Mouse (Mus musculus): Measurements from ENCODE around the gene Fam83g. TPM values are rescaled to one million over a fixed set of nuclear protein-coding genes. Genes with fewer than 3 reads are reported as not detected.

Gene Fam83g
- total RNA-seq, 2 experiments from 2014 or later: 0.09 to 0.10 TPM

DNA sequence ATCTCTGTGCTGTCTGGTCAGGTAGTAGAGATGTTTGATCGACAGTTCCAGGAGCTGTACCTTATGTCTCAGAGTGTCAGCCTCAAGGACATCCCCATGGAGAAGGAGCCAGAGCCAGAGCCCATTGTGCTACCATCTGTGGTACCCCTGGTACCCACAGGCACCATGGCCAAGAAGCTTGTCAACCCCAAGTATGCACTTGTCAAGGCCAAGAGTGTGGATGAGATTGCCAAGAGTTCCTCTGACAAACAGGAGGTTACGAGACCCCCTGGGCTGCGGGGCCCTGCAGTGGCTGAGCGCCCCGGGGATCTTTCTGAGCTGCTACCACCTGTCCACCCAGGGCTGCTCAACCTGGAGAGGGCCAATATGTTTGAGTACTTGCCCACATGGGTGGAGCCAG, 18.6 kb downstream of the Fam83g start:
- no peak for DNase-seq
- intact Hi-C loops (cut with DNase I; ENCODE audit: low total_unique reads): no loop called here

DNA sequence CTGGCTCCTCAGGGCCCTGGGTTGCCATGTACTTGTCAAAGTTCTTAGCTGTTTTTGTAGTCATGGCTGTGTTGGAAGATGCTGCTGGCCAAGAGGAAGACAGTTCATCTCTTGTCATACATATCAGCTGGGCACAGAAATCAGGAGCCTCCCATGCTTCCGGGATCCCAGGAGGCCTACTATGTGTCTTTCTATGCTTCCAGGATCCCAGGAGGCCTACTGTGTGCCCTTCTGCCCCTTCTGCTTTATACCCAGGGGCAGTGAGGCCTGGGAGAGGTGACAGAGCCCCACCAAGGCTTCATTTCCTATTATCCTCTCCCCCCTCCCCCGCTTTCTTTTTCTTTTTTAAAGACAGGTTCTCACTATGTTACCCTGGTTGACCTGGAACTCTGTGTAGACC, 21.7 kb downstream of the Fam83g start:
- DNase-seq: no peak
- intact Hi-C loops (cut with DNase I; ENCODE audit: low total_unique reads): no loop called here

DNA sequence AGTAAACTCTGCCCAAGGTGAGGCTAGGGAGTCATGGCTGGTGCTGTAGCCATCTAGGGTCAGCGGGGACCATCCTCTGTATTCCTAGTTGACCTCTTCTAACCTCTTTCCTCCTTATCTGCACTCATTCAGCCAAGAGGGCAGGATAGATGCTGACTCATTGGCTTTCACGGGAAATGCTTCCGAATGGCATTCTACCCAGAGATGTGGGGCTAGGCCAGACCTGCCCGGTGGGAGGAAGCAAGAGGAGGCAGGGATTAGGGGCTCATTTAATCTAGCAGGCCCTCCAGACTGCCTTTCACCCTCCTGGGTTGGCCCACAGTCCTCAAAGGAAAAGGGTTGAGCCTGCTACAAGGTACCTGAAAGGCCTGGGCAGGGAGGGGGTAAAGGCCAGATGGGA, 22.3 kb downstream of the Fam83g start:
- intact Hi-C loops (cut with DNase I; ENCODE audit: low total_unique reads): no loop called here
- no peak for DNase-seq

DNA sequence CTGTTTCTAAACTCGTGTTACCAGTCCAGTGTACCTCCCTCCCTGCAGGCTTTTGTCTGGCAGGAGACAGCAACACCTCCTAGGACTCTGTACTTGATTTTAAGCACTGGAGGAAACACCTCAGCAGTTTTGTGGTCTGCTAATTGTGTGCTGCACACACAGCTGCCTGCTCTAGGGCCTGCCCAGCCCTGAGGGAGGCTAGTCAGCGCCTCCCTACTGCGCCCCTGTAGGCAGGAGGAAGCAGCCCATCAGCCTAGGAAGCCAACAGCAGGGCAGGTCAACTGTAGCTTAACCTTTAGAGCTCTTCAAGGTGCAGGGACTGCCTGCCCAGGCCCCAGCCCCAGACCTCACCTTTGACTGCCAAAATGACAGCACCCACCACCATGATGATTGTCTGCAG, 25.0 kb downstream of the Fam83g start:
- intact Hi-C loops (cut with DNase I; ENCODE audit: low total_unique reads): loop anchor here (2.0 kb wide), 1 partner anchor 42 kb away; no protein-coding TSS in a partner anchor

DNA sequence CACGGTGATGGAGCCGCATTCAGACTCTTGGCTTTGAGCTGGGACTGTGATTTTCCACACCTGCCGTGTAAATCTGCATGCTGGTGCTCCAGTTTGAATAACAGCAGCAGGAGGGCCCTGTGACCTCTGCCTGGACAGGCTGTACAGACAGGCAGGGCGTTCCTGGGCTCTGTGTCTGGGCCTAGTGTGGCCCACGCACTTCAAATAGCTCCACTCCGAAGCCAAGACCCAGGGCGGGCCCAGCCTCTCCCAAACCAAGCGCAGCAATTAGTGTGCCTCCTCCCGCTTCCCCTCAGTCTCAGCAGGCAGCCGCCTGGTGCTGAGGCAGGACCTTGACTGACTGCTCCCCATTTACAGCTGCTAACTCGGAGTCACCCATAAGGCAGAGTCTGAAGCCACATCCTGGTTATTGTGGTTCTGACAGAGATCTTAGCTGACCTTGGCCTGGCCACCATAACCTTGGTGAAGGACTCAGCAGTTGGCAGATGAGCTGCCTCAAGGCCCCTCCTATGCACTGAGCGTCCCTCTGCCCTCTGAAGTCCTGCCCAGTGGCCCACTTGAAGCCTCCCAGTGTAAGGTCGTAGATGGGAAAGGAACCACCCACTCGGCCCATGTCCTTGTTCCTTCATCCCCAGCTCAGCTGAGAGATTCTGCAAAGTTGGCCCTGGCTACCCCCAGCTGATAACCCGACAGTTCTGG, 29.4 kb downstream of the Fam83g start:
- intact Hi-C loops (cut with DNase I; ENCODE audit: low total_unique reads): loop anchor here (10.0 kb wide), 1 partner anchor 299 kb away; no protein-coding TSS in a partner anchor
- DNase-seq: peak; percentile 26

More for the DNA sequence above, 25.0 kb downstream of the Fam83g start:
- no peak for DNase-seq

DNA sequence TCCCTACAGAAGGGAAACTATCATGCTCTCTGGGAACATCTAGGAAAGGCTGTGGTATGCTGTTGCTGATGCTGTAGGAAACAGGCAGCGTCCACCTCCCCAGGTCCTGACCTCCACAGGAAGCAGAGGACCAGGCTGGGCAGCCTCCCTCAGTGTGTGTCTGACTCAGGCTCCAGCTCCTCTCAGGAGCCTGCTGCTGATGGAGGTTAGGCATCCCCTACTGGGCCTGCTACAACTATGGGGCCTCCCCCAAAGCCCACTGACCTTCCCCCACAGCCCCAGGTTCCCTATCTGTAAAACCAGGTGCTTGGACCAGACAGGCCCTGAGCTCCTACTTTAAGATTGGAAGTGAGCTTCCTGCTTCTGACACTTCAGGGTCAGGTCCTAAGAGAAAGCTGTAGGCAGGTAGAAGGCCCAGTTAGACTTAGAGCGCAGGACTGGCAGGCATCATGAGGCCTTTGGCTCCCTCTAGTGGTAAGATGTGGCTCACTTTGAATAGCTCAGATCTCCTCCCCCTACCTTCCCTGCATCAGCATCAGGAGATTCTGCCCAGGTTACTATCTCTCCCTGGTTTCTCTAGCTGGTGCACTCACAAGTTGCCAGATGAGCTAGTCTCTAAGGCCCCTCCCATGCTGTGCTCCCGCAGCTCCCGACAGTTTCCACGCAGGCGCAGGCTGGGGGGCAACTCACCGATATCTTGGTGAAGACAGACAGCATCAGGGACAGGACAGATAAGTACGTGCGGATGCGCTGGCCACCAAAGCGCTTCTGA, 30.6 kb downstream of the Fam83g start:
- intact Hi-C loops (cut with DNase I; ENCODE audit: low total_unique reads): loop anchor here (2.0 to 10.0 kb wide), 2 partner anchors 50 to 300 kb away; no protein-coding TSS in a partner anchor
- DNase-seq: peak; percentile 48

DNA sequence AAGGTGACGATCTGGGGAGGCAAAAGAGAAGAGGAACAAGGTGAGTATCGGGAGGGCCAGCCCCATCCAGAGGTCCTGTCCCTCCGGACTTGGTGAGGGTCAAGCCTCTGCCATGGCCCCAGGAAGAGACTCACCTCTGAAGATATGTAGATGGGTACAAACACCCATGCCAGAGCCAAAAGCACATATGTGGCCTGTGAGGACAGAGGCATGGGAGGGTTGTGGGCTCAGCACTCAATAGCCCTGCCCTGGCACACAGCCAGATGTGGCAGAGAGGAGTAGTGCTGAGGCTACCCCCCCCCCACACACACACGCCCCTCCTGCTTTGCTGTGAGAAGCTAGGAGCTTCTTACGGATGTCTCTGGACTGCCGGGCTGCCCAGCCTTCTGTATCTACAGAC, 31.2 kb downstream of the Fam83g start:
- no peak for DNase-seq
- intact Hi-C loops (cut with DNase I; ENCODE audit: low total_unique reads): loop anchor here (2.0 to 10.0 kb wide), 2 partner anchors 50 to 300 kb away; no protein-coding TSS in a partner anchor

DNA sequence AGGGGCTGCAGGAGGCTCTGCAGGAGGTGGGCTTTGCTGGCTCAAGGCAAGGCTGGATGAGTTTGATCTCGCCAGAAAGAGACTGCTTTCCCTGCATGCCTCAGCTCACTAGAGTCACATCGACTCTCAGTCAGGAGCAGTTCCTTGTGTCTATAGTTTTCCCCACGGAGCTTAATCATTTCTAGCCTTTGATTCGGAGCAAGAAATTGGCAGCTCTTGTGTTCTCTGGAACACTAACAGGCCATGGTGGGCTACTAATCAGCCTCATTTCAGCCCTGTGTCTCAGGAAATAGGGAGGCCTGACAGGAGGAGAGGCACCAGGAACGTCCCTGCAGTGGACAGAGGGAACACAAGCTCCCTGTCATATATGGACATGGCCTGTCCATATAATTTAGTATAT, 34.1 kb downstream of the Fam83g start:
- intact Hi-C loops (cut with DNase I; ENCODE audit: low total_unique reads): loop anchor here (10.0 kb wide), 1 partner anchor 303 kb away; no protein-coding TSS in a partner anchor
- no peak for DNase-seq

DNA sequence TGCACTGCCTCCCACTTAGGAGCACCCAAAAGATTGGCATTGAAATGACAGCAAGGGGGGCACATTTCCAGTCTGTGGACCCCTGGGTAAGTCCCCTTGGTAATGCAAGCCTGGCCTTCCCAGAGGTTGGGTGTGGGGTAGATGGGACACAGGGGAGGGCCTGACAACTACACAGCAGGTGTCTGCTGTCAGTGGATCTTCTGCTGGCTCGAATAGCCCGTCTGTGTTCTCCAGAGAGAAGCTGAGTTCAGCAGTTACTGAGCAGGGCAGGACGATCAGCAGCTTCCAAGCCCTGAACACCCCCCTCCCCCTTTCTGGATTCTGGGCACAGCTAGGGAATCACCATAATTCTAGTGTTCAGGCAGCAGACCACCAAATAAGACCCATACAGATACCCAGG, 35.5 kb downstream of the Fam83g start:
- intact Hi-C loops (cut with DNase I; ENCODE audit: low total_unique reads): loop anchor here (10.0 kb wide), 1 partner anchor 305 kb away; no protein-coding TSS in a partner anchor

DNA sequence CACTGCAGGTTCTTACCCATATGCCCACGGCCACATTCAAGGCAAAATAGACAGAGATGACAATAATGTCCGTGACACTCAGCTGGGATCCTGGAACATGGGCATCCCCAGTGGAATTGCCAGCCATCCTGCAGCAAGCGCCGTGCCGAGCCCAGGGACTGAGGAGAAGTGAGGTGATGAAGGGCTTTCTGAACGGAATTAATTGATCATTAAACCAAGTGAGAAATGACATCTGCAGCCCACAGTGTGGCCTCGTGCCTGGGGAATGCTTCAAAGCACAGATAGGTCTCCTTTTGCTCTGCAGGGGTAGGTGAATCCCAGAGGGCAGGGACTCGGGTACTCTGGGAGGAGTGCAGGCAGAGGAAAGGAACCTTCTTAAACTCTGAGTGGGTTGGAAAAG, 35.9 kb downstream of the Fam83g start:
- no peak for DNase-seq
- intact Hi-C loops (cut with DNase I; ENCODE audit: low total_unique reads): loop anchor here (10.0 kb wide), 1 partner anchor 305 kb away; no protein-coding TSS in a partner anchor

More for the DNA sequence above, 35.5 kb downstream of the Fam83g start:
- no peak for DNase-seq

DNA sequence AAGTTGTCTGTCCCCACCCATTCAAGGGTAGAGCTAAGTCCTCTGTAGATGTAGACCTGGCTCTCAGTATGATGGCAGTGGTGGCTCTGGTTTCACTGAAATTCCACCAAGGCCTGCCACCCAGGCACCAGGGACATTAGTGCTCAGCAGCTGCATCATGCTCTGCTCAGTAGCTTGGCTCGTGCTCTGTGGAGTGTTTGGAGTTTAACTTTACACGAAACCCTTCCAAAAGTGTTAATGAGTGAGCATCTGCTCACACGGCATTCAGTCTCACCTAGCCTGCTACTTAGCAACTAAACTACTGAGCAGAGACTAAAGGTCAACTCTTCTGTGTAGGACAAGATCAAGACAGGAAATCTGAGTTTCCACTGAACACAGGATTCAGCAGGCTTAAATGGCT, 36.7 kb downstream of the Fam83g start, which contains the start of gene Slc5a10:
TSS of gene Slc5a10 (minus strand) at position 191 of the 400 bp plus-strand sequence.
- DNase-seq: no peak
- intact Hi-C loops (cut with DNase I; ENCODE audit: low total_unique reads): no loop called here

DNA sequence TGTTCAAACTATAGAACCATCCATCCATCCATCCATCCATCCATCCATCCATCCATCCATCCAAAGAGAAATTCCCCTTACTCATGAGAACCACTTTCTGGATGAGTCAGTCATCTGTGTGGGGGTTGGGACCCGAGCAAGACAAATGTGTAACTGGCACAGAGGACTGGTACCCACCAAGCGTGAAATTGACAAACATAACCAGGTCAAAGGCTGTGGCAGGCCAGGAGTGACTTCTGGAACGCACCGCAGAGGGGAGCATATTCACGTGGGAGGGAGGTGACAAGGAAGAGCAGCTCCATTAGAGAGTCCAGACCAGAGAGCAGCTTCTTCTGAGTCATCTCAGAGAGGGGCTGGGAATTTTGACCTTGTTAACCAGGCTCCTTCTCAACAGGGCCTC, 38.2 kb downstream of the Fam83g start:
- intact Hi-C loops (cut with DNase I; ENCODE audit: low total_unique reads): no loop called here
- no peak for DNase-seq

DNA sequence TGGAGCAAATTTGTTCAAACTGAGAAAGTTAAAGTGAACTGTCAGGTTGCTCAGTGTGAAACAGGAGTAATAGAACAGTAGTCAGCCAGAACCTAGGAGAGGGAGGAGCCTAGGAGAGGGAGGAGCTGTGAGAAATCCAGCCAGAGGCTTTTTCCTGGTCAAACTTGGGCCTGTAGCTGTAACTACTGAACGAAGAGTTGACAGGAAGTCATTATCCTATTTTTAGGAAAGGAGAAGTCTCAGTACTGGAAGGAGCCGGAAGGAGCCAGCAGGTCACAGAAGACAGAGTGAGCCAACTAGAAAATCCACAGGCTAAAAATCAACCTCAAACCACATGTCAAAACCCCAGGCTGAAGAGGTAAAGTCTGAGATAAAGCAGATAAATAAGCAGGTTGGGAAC, 44.1 kb downstream of the Fam83g start:
- intact Hi-C loops (cut with DNase I; ENCODE audit: low total_unique reads): no loop called here
- DNase-seq: no peak

DNA sequence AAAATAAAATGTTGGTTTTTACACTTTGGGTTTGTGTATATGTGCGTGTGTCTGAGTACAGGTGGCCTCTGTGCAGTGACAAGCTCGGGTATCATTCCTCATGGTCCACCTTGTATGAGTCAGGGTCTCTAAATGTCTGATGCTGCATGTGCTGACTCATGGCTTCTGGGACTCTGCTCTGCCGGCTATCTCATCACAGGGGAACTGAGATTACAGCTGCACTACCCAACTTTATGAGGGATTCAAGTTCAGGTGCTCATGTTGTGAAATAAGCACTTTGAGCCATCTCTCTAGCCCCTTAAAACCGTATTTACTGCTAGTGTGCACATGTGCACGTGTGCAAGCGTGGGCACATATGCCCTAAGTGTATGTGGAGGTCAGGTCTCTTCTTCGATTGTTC, 48.8 kb downstream of the Fam83g start:
- DNase-seq: no peak
- intact Hi-C loops (cut with DNase I; ENCODE audit: low total_unique reads): no loop called here

DNA sequence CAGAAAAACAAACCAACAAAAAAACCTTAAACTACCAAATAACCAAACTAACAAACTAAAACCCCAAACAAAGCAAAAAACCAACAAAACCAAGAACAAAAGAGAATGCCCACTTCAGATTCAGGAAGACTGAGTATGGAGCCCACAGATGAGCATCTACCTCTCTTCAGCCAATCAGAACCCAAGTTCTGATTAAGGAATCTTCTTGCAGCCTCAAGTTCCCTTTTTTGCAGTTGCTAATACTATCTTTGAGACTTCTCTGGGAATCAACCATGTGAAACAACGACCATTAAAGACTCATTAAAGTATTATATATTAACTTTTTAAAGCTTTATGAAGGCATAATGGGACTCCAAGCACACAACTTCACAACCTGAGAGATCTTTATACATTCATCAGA, 53.4 kb downstream of the Fam83g start:
- intact Hi-C loops (cut with DNase I; ENCODE audit: low total_unique reads): no loop called here
- DNase-seq: no peak

DNA sequence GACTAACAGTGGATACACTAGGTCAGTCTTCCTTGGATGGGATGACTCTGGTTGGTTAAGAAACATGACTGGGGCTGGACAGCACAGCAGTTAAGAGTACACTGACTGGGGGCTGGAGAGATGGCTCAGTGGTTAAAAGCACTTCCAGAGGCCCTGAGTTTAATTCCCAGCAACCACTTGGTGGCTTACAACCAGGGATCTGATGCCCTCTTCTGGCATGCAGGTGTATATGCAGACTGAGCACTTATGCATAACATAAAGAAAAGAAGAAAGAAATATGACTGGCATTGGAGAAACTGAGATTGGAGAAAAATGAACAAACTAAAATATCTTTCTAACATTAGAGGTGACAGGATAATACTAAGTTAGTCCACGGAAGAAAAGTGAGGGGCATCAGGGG, 56.6 kb downstream of the Fam83g start:
- intact Hi-C loops (cut with DNase I; ENCODE audit: low total_unique reads): no loop called here
- no peak for DNase-seq

DNA sequence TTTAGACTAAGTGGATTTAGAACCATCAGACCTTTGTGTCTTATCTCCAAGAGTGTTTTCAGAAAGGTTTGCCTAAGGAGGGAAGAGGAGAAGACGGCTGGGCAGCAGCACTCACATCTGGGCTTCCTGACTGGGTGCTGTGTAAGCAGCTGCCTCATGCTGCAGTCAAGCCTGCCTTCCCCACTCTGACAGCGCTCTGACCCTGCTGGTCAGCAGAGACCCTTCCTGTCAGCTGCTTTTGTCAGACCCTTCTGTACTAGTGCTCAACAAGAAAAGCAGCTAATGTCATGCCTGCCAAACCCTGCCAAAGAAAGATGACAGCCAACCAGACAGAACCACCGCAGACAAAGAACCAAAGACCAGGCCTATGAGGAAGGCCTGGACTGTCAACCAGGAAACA, 59.9 kb downstream of the Fam83g start:
- DNase-seq: no peak
- intact Hi-C loops (cut with DNase I; ENCODE audit: low total_unique reads): no loop called here

DNA sequence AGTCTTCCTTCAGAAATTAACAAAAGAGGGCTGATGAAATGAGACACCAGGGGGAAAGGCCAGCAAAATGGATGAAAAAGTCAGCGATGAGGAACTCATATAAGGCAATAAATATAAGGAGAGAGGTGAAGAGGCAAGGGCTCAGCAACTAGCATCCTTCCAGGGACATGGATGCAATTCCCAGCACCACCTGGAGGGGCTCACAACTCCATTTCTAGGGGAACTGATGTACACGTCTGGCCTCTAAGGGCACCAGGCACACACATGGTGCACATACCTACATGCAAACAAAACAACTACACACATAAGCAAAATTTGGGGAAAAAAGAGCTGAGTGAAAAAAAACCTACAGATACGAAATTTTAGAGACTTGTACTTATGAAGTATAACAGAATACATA, 60.6 kb downstream of the Fam83g start:
- DNase-seq: no peak
- intact Hi-C loops (cut with DNase I; ENCODE audit: low total_unique reads): no loop called here

DNA sequence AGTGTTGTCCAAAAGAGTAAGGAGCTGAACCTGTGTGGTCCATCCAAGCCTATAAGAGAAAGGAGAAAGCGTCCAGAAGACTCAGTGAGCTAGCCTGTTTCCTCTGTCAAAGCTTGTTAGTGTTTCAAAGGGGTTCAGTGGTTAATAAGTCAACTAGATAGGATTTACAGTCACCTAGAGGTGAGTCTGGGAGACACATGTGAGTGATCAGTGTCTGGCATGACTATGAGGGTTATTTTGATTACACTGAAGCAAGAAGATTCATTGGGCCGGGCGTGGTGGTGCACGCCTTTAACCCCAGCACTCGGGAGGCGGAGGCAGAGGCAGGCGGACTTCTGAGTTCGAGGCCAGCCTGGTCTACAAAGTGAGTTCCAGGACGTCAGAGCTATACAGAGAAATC, 61.9 kb downstream of the Fam83g start:
- intact Hi-C loops (cut with DNase I; ENCODE audit: low total_unique reads): no loop called here
- DNase-seq: no peak

DNA sequence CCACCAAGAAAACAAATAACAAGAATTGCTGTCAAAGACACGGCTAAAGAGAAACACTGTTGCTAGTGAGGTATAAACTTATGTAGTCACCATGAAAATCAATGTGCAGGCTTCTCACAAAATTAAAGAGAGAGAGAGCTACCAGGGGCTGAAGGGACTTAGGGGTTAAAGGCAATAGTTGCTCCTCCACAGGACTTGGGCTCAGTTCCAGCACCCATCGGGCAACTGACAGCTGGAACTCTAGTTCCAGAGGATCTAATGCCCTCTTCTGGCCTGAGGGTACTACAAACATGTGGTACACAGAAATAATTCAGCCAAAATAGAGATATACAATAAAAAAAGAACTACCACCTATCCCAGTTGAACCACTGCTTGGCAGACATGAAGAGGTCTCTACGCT, 63.3 kb downstream of the Fam83g start:
- intact Hi-C loops (cut with DNase I; ENCODE audit: low total_unique reads): no loop called here
- DNase-seq: peak; percentile 19

DNA sequence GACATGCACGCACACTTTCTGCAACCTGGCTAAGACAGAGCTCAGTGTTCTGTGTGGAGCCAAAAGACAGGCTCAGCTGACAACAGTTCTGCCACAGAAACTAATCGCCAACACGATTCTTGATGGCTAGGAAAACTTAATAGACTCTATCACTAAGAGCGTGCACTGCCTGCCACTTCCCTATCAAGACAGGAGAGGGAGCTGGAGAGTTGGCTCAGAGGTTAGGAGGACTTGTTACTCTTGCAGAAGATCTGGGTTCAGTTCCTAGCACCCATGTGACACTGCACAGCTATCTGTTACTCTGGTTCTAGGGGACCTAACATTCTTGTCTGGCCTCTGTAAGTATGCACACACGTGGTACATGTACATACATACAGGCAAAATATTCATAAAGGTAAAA, 67.7 kb downstream of the Fam83g start:
- intact Hi-C loops (cut with DNase I; ENCODE audit: low total_unique reads): no loop called here
- DNase-seq: no peak
